Mouse (Mus musculus) frontal cortex, postnatal 36 days (tissue): Measurements from ENCODE around the gene Ovch2.

Experiments
- DNase-seq, 2 experiments: peaks; one replicate each; pipeline ENCODE4 v3.0.0; 2022; ENCODE audit warnings: low spot score in 2 of 2

The Ovch2 gene

DNA sequence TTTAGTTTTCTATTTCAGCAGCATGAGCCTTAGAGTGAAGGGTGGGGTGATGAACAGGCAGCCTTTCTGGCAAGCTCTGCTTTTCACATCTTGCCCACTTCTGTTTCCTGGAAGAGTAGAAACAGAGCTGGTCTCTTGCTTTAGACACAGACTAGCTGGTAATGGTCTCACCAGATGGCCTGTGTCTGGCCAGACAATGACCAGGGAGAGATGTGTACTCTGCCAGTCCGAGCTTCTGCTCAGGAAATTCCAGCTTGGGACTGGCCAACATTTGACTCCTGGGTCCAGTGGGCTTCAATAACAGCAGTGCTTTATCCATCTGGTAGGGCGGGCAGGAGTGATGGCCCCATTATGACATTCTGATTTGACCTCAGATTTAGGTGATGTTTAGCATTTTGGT lies 55.9 kb downstream of the Ovch2 start:
- DNase-seq: no peak

DNA sequence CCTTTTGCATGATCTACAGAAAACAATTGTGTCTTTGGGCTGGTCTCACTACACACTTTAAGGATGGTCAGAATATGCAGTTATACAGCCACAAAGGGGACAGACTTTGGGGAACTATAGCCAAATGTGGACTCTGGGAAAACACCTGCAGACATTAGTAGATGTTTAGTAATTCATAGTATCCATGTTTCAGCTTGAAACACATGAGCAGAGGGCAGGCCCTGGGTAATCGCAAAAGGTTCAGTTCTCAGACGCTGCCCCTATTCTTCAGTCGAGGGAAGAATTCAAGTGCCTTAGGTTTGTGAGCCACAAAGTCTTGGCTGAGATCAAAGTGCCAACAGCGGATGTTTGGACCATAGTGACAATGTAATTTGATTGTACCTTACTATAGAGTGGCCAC lies 56.6 kb downstream of the Ovch2 start:
- no peak for DNase-seq

DNA sequence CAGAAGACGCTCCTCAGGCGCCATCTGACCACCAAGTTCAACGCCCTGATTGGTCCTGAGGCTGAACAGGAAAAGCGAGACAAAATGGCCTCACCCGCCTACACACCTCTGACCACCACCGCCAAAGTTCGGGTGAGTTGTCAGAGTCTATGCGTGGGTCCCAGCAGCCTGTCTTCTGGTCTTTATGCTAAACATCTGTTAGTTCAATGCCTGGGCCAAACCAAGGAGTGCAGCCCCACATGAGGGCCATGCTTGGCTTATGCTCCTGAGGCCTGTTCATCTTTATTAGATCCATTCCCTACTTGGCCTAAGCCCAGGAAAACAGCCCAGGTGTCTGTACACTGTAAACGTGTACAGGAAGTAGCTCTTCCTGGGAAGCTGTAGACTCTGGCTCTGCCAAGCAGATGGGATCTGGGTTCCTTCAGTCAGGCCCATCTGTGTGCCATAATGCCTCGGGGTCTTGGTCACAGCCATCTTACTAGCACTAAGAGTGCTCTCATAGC lies 58.0 kb downstream of the Ovch2 start:
- no peak for DNase-seq

DNA sequence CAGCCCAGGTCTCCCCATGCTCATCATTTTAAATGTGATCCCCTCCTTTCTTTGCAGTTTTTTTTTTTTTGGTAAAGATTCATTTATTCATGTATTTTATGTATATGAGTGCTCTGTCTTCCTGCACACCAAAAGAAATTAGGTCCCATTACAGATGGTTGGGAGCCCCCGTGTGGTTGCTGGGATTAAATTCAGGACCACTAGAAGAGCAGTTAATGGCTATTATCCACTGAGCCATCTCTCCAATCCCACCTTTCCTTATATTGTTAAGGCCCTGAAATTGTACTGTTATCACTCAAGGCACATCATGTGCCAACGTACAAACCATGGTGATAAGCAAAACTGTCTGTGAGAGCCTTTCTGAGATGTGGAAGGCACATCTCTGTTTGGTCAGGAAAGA lies 62.3 kb downstream of the Ovch2 start:
- peak in 1 of 2 experiments; percentile 32 for DNase-seq

DNA sequence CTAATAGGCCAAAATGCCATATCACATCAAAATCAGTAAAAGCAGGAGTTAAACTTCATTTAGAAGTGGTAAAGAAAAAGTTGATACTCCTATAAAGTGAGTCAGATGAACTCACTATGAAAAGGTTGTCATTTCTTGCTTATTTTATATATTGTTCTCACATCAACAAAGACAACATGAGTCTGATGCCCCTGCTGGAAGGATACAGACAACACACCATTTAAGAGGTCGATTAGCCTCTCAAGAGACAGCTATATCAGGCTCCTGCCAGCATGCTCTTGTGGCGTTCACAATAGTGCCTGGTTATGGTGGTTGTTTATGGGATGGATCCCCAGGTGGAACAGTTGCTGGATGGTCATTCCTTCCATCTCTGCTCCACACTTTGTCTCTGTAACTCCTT lies 67.8 kb downstream of the Ovch2 start:
- no peak for DNase-seq
